Mouse (Mus musculus) regulatory T cell (primary cell): ENCODE data around the gene Mrps34.
"Not testable (repeated sequence)": the region's sequence is repeated elsewhere in the genome, so short reads cannot be mapped to it uniquely, and the experiment has no call there.

Experiments
- in situ Hi-C: fragments of 300-600 bp; cut with MboI, MseI; formaldehyde crosslinking; loops from one replicate; pipeline ENCODE4 v1.15.1; 2025; ENCODE audit warnings: high pct_unique_total_duplicates

Gene Mrps34

DNA sequence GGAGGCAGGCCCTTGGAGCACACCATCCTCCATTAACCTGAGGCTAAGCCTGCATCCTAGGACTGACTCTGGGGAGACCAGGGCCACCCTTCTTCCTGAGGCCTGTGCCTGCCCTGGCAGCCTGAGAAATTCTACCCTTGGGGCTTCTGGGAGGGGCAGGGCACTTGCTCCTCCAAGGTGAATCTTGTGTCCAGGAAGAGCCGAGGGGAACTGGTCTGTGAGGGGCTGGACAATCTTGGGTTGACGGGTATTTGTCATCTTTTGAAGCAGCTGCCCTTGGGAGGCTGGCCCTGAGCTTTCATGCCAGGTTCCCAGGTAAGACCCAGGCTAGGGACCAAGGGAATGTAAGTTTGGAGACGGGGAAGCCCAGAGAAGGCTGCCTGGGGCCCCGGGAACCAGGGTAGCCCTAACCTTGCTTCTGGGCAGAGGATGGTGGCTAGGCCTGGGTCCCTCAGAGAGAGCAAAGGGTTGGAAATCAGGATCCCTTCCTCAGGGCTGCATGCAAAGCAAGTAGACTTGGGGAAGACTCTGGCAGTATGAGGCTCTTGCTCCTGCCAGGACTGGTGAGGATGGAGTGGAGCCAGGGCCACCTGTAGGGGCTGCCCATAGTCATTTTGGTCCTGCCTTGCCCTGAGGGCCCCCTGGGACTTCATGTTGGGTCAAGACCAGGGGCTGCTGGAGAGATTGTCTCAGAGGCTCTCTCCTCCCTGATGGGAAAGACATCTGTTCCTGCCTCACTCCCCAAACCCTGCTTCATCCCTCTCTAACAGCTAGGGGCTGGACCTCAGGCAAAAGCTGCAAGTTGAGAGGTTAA lies 3.3 kb downstream of the Mrps34 start:
- in situ Hi-C loops = no loop called here

DNA sequence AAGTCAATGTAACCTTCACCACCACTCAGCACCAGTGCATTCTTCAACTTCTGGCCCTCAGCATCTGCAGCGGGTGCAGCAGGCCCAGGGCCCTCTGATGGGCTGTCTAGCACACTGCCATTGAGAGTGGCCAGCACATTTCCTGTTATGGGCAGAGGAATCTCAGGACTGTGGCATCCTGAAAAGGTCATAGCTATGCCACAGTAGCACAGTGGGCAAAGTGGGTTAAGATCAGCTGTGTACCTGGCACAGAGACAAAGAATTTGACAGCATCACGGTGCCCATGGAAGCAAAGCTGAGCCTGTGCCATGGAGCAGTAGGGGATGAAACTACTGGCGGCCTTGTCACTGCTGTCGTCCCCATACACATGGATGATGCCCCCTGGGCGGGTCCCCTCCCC lies 4.2 kb downstream of the Mrps34 start:
- in situ Hi-C loops = no loop called here

DNA sequence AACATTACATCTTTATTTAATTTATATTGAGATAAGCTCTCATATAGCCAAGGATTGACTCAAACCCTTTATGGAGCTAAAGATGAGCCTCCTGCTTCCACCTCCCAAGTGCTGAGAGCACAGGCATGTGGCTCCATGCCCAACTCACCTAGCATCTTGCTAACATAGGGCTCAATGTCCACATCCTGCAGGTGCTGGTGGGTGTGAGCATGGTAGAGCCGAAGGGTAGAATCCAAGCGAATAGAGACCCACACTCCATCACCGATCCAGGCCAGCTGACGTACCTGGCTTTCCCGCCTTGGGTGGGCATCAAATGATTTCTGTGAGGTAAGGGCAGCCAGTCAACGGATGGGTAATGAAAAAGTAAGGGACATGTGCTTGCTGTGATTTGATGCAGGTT lies 5.1 kb downstream of the Mrps34 start:
- in situ Hi-C loops = no loop called here

DNA sequence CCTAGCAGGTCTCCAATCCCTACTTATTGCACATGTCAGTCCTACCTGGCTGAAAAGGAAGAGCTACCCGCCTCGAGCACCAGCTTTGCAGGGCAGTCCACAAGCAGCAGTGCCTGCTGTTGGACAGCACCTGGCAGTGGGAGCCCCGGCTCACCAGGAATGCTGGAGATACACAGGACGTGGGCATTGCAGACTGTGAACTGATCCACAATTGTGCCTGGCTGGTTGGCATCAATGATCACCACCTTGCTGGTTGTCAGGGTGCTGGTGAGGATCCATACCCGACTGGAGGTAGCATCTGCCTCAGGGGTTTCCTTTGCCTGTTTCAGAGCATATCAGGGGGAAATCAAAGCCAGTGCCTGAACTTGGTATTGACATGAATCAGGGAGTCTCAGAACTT lies 7.2 kb downstream of the Mrps34 start:
- in situ Hi-C loops = no loop called here

DNA sequence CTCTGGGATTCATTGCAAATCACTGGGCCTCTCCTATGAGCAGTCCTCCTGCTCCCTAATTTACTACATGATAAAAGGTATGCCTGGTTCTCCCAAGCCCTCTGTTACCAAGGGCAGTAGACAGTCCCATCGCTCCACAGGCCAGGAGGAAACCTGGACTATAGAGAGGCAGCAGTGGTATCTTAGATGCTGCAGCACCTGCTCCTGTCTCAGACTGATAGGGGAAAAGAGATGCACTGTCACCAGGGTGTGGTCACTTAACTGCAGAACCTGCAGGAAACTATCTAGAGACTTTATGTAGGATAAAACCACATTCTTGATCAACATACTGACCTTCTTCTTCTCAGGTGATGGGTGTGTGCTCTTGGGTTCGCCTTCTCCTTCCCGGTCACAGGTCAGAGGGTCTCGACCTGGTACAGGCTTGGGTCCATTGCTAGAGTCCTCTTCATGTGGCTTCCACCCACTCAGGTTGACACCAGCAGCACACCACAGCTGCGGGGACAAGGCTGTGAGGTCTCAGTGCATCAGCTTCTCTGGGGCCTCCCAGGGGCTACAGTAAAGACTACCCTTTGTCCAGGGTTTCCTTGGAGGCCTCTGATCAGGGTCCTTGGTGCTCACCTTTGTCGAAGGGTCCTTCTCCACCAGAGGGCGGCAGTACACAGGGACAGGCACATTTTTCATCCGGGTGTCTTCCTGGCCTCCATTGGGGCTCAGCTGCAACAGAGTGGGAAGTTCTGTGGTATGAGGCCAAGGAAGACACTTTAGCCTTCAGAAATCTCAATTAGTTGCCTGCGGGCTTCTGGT lies 8.0 kb downstream of the Mrps34 start:
- in situ Hi-C loops = no loop called here

DNA sequence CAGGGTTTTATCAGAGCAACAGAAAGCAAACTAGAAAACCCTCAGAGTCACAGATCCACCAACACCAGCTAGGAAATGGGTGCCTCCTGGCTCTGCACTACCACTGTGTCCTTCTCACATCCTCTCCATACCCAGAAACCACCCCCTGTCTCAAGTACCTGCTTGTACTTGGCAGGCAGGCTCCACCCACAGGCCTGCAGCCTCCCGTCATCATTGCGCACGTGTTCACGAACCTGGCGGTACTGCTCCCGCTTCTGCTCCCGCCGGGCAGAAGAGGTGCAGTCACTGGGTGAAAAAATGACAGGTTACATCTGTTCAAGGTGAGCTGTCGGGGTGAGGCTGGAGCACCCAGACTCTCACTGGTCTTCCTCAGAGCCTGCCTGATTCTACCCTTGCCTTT lies 8.9 kb downstream of the Mrps34 start:
- in situ Hi-C loops = no loop called here

DNA sequence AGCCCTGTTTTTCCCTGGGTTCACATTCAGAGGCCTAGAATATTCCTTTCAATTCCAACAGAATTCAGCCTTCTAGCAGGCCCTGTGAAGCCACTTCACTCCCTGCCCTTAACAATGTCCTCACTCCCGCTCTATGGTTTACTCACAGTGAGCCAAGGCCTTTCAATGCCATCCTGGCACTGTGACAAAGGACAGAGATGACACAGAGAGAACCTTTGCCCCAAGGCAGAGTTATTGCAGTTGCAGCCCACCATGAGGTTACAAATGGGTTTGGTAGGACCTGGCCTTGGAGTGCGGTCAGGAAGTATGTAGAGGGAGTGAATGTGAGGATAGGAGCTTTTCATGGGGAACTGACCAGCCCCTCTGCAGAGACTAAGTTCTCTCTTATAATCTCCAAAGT lies 12.7 kb downstream of the Mrps34 start:
- in situ Hi-C loops = no loop called here

DNA sequence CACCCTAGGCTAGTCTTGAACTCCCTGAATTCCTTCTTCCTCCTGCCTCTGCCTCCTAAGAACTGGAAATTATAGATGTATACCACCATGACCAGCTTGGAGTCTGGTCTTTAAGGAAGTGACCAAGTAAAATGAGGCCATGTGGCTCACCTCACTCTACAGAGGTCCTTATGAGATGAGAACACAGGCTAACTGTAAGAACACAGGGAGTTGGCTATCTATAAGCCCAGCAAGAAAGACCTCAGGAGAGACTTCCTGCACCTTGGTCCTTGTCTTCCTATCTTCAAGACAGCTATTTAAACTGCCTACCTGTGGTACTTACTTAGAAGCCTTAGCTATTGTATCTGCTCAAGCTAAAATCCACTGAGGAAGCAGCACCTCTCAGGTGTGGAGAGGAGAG lies 19.1 kb downstream of the Mrps34 start:
- in situ Hi-C loops = no loop called here

DNA sequence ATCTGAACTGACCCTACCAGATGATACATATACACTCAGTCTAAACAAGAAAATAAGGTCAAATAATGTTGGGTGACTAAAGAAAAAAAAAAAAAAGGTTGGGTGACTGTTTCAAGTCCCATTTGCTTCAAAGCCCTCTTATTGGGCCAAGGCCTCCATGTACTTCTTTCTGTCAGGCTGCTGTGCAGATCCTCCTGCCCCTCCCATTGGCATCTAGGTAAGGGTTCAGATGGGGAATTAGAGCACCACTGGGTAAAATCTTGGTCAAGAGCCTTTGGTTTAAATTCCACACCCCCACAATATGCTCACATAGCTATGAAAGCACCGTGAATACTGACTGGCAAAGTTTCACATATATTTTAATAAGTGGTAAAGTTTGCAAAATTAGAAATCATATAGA lies 28.3 kb downstream of the Mrps34 start:
- in situ Hi-C loops = no loop called here

DNA sequence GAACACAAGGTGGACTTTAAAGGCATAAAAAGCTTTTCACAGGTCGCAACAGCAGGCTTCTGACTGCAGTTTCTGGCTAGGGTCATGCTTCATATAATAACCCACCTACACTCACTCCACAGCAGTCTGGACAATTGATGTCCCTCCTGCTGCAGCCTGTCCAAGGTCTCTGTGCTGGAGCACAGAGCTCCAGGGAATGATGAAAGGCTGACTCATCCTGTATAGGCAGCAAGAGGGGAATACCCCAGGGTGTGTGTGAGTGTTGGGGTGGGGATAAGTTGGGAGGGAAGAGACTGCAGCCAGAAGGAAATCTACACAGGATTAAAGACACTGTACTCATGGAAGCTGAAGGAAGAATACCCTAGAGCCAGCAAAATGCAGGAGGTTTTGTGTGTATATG lies 34.6 kb downstream of the Mrps34 start:
- in situ Hi-C loops = no loop called here

DNA sequence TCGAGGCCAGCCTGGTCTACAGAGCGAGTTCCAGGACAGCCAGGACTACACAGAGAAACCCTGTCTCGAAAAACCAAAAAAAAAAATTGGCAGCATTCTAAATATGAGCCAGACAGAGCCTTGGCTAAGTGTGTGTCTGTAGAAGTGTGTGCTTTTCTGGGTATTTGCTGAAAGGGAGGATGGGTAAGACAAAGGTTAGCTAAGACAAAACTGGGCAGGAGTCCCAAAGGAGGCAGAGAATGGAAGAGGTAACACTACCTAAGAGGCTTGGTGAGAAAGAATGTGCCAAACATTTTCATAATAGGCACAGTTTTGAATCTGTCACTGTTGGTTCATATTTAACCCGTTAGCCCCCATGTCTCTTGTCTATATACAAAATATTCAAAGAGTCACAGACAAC lies 37.5 kb downstream of the Mrps34 start:
- in situ Hi-C loops = no loop called here

DNA sequence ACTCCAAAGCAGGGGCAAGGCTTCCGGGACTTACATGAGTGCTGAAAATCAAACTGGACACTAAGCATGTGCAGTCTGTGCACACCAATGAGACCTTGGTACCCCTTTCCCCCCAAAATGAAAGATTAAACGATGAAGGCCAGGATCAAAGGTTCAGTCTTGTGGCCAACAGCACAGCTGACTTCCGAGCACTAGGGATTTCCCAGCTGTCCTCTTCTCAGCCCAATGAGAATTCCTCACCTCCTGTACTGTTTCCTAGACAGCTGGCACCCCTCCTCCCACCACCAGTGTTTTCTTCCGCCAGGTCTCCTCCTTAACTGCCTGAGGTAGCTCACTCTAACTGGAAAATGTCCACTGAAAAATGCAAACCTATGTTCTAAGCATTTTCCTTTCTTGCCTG lies 38.2 kb downstream of the Mrps34 start:
- in situ Hi-C loops = no loop called here

DNA sequence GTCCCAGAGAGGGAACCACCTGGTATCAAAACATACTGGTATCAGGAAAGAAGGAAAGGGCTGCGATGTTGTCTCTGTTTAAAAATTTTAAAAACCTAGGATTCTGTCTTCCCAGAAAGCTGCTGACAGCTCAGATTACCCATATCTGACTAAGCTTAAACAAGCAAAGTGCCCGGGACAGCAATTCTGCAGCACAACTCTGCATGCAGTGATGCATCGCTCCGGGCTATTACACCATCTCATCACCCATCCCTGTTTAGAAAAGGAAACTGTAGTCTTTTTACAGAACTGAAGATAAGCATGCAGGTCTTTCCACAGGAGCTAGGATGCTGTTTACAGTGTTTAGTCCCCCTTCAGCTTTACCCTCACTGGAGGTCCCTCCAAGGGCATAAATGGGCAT lies 40.0 kb downstream of the Mrps34 start:
- in situ Hi-C loops = no loop called here

DNA sequence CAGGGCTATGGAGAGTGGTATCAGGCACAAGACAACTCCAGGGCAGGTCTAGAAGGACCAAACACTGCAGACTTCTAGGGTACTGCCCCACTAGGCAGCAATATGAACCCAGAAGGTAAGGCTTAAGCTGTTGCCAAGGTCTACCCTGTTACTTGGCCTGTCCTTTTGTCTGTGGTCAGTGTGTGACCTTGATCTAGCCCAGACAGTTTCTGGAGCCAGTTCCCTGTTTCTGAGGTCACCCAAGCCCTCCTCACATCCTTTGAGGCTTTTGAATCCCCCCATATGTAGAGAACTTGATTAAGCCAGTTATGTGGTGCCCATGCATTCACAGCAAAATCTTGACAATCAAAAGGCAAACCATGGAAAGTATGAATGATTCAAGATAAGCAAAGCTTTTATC lies 40.8 kb downstream of the Mrps34 start:
- in situ Hi-C loops = no loop called here

DNA sequence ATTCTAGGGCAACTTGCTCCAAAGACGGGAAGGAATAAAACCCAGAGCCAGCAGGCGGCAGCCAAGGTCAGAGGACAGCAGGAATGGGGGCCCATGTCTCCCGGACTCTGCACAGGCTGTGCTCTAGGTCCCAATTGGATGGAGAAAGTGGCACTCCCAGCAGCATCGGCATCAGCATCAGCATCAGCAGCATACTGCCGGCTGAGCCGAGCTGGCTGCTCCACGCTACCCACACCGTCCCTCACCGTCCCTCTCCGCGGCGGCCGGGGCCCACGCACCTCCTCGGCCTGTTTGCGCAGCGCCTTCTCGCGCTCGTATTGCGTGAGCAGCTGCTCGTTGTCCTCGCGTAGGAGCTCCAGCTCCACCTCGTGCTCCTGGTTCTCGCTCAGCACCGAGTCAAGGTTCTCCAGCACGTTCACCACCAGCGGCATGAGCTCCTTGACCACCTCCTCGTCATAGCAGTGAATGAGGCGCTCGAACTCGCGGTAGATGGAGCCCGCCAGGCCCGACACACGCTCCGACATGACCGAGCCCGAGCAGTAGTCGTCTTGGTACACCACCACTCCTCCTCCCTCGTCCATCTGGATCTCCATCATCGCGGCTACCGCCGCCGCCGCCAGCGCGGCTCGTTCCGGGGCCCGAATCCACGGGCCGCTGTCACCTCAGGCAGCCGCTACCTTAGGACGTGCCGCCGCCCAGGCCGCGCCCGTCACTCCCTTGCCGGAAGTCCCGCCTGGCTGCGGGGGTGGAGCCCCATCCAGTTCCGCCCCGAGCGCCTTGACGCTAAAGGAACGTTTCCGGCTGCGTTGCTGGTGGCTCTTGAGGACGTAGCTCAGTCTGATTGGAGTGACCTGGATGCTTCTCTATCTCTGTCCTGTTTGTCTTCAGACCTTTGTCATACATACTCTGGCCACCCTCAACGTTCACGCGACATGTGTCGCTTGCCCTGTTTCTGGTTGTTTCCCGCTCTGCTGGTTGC lies 41.6 kb downstream of the Mrps34 start, which contains the start of gene Mapk8ip3:
TSS of gene Mapk8ip3 (minus strand) at position 719 of the 979 bp plus-strand sequence.
- in situ Hi-C loops = no loop called here

DNA sequence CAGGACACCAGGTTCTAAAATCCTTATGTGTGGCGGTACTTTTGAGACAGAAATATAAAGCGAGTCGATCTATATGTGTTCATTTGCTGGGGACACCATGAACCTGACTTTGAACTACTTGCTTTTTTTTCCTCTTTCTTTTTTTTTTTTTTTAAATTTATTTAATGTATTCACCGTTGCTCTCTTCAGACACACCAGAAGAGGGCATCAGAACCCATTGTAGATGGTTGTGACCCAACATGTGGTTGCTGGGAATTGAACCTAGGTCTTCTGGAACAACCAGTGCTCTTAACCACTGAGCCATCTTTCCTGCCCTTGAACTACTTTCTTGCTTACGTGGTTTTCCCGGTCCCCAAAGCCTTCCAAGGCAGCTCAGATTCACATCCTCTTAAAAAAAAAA lies 42.4 kb downstream of the Mrps34 start:
- in situ Hi-C loops = no loop called here

DNA sequence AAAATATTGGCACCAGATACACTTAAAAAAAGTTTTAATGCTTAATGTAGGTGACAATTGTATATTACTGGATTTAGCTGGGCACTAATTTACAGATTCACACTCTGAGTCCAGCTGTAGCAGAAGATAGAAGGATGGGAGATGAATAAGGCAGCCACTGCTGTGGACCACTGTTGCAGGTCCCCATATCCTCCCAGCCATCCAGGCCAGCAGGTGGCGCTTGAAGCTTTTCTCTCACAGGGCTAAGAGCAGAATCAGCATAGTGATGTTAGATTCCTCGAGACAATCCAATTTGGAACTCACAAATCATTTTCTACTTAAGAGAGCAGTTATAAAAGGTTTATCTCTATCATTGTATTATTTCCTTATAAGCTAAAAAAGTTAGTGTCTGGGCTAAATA lies 47.5 kb downstream of the Mrps34 start:
- in situ Hi-C loops = not testable (repeated sequence)

DNA sequence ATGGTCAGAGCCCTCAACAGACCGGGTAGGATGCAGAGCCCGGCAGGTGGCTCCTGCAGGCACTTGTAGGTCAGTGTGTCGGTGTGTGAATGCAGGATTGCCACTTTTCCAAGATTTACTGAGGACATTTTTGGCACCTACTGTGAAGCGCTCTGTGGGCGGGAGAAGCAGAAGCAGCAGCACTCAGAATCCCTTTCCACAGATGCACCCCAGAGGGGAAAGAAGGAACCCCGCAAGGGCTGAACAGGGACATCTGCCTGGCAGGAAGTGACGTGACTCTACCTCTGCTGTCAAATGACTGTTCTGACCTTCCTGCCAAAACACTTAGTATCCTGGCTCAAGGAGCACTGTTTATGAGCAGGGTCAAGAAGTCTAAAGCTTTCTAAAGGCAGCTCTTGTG lies 48.1 kb downstream of the Mrps34 start:
- in situ Hi-C loops = no loop called here

DNA sequence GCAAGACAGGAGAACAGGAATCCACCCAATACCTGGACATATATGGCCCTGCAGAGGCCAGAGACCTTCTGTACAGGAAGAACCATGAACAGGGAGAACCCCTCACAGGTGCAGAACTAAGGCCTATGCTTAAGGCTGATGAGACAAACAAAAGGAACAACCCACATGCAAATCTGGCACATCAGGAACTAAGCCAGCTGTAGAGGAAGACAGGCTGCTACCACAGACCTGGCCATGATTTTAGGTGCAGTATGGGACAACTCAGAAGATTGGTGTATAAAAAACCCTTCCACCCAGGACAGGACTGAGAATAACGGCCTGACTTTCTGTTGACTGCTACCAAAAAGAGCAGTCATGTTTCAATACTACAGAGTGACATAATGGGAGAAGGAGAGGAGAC lies 48.7 kb downstream of the Mrps34 start:
- in situ Hi-C loops = not testable (repeated sequence)
